Mouse (Mus musculus): Measurements from ENCODE around the gene Tcf20. TPM values are rescaled to one million over a fixed set of nuclear protein-coding genes. Genes with fewer than 3 reads are reported as not detected.

The Tcf20 gene
- polyA plus RNA-seq, 1 experiment, result 13.0 TPM

- H3K27me3 ChIP-seq (ENCODE audit: control insufficient read depth, insufficient read depth, insufficient read length), result peaks cover 73% of the 10 kb centered on the region
- H3K36me3 ChIP-seq (ENCODE audit: control insufficient read depth, insufficient read depth), result no peaks in the 10 kb centered on the region
- no peak for TF ChIP-seq MYOG (IDR thresholded peaks at IDR 0.05; ENCODE audit: control insufficient read depth, extremely low read depth, insufficient read length)
- H3ac ChIP-seq (ENCODE audit: control insufficient read depth, insufficient read length, low read depth), result no peak overlapping the region
- H3K79me3 ChIP-seq (ENCODE audit: low read depth), result no peaks in the 10 kb centered on the region
- no peaks in the 10 kb centered on the region for H3K79me2 ChIP-seq (ENCODE audit: control insufficient read depth, insufficient read depth)
- no peak overlapping the region for H3K4me3 ChIP-seq (ENCODE audit: insufficient read depth, poor library complexity, severe bottlenecking)
Measured at GRCm38 (mm10) chr15:82923531-82923930, 64.1 kb downstream of the Tcf20 start.

GRCm38 (mm10) chr15:82922755-82923154 is 64.9 kb downstream of the Tcf20 start:
- TF ChIP-seq CTCF (IDR thresholded peaks at IDR 0.05; ENCODE audit: control insufficient read depth, insufficient read depth, insufficient read length), result no peak
- TF ChIP-seq MAX (IDR thresholded peaks at IDR 0.05), result no peak
- TF ChIP-seq CEBPB (IDR thresholded peaks at IDR 0.05; ENCODE audit: low read depth), result no peak
- TF ChIP-seq MYOD1 (IDR thresholded peaks at IDR 0.05; ENCODE audit: control insufficient read depth, insufficient read length, low read depth), result no peak
- no peaks in the 10 kb centered on the region for H3K79me2 ChIP-seq (ENCODE audit: control insufficient read depth, insufficient read depth)
- no peak overlapping the region for H3ac ChIP-seq (ENCODE audit: control insufficient read depth, insufficient read length, low read depth)

GRCm38 (mm10) chr15:82922052-82922451 is 65.6 kb downstream of the Tcf20 start:
- TF ChIP-seq MAX (IDR thresholded peaks at IDR 0.05), result no peak
- TF ChIP-seq CTCF (IDR thresholded peaks at IDR 0.05; ENCODE audit: control insufficient read depth, insufficient read depth, insufficient read length), result no peak
- TF ChIP-seq USF1 (IDR thresholded peaks at IDR 0.05; ENCODE audit: low read depth), result no peak
- TF ChIP-seq CEBPB (IDR thresholded peaks at IDR 0.05; ENCODE audit: low read depth), result no peak
- TF ChIP-seq MYOG (IDR thresholded peaks at IDR 0.05; ENCODE audit: control insufficient read depth, extremely low read depth, insufficient read length), result no peak
- no peak for TF ChIP-seq MYOD1 (IDR thresholded peaks at IDR 0.05; ENCODE audit: control insufficient read depth, insufficient read length, low read depth)
- no peak for TF ChIP-seq FOSL1 (IDR thresholded peaks at IDR 0.05; ENCODE audit: insufficient read depth, low read length, poor library complexity, severe bottlenecking)
- Histone ChIP-seq H3K79me2 (ENCODE audit: control insufficient read depth, insufficient read depth) (no peaks in the 10 kb centered on the region), H3K4me3 (ENCODE audit: insufficient read depth, poor library complexity, severe bottlenecking) (no peak overlapping the region), H3K79me3 (ENCODE audit: low read depth) (no peaks in the 10 kb centered on the region), H3ac (ENCODE audit: control insufficient read depth, insufficient read length, low read depth) (no peak overlapping the region), H3K27me3 (ENCODE audit: control insufficient read depth, insufficient read depth, insufficient read length) (peaks cover 73% of the 10 kb centered on the region), H3K36me3 (ENCODE audit: control insufficient read depth, insufficient read depth) (no peaks in the 10 kb centered on the region)

More at GRCm38 (mm10) chr15:82922755-82923154, 64.9 kb downstream of the Tcf20 start:
- H3K27me3 ChIP-seq (ENCODE audit: control insufficient read depth, insufficient read depth, insufficient read length), result peaks cover 73% of the 10 kb centered on the region
- no peaks in the 10 kb centered on the region for H3K79me3 ChIP-seq (ENCODE audit: low read depth)
- H3K4me3 ChIP-seq (ENCODE audit: insufficient read depth, poor library complexity, severe bottlenecking), result no peak overlapping the region
- H3K36me3 ChIP-seq (ENCODE audit: control insufficient read depth, insufficient read depth), result no peaks in the 10 kb centered on the region

DNA sequence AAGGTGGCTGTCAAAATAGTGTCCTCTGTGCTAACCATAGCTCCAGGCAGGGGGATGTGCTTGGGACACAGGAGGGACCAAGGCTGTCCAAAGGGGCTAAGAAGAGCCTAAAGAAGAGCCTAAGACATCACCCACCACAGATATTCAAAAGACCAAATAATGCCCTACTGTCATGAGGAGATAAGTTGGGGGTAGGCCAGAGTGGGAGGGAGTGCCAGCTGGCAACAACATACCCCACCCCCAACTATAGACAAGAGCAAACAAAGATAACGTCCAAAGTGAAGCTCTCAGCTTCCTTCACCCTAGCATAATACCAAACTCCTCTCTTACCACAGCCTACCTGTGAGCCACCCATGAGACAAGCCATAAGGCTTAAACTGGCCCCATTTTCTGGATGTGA is 66.1 kb downstream of the Tcf20 start:
- Histone ChIP-seq H3K4me3 (ENCODE audit: insufficient read depth, poor library complexity, severe bottlenecking) (no peak overlapping the region), H3K27me3 (ENCODE audit: control insufficient read depth, insufficient read depth, insufficient read length) (peaks cover 73% of the 10 kb centered on the region), H3K79me2 (ENCODE audit: control insufficient read depth, insufficient read depth) (no peaks in the 10 kb centered on the region), H3K79me3 (ENCODE audit: low read depth) (no peaks in the 10 kb centered on the region), H3K36me3 (ENCODE audit: control insufficient read depth, insufficient read depth) (no peaks in the 10 kb centered on the region), H3ac (ENCODE audit: control insufficient read depth, insufficient read length, low read depth) (no peak overlapping the region)
- TF ChIP-seq MYOD1 (IDR thresholded peaks at IDR 0.05; ENCODE audit: control insufficient read depth, insufficient read length, low read depth) (no peak), FOSL1 (IDR thresholded peaks at IDR 0.05; ENCODE audit: insufficient read depth, low read length, poor library complexity, severe bottlenecking) (no peak), MYOG (IDR thresholded peaks at IDR 0.05; ENCODE audit: control insufficient read depth, extremely low read depth, insufficient read length) (no peak), CTCF (IDR thresholded peaks at IDR 0.05; ENCODE audit: control insufficient read depth, insufficient read depth, insufficient read length) (no peak), CEBPB (IDR thresholded peaks at IDR 0.05; ENCODE audit: low read depth) (no peak), USF1 (IDR thresholded peaks at IDR 0.05; ENCODE audit: low read depth) (no peak), MAX (IDR thresholded peaks at IDR 0.05) (no peak)

DNA sequence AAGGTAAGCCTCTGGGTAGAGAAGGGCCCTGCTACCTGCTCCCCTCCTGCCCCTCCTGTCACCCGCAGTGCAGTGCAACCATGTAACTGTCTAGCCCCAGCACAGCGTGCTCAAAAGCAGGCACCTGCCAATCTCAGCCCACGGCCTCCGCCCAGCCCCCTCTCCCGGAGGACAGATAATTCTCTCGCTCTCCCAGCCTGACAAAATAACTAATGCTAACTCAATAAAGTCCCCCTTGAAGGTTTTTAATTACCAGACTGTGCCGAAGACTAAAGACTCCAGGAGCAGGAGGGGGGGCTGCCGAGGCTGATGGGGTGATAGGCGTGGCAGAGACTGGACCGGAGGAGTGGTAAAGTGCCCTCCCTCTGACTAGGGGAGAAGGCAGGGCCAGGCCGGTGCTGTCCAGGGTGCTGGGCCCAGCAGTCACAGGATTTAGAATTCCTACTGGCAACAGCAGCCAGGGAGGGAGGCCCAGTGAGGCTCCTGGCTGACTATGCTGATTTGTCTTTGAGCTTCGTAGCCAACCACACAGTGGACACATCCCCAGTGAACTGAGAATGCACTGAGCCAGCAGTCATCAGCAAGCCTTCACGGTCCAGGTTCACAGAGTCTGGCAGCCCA is 66.7 kb downstream of the Tcf20 start:
- H3ac ChIP-seq (ENCODE audit: control insufficient read depth, insufficient read length, low read depth), result no peak overlapping the region
- no peak overlapping the region for H3K4me3 ChIP-seq (ENCODE audit: insufficient read depth, poor library complexity, severe bottlenecking)
- H3K79me3 ChIP-seq (ENCODE audit: low read depth), result no peaks in the 10 kb centered on the region
- H3K27me3 ChIP-seq (ENCODE audit: control insufficient read depth, insufficient read depth, insufficient read length), result peaks cover 73% of the 10 kb centered on the region
- no peaks in the 10 kb centered on the region for H3K36me3 ChIP-seq (ENCODE audit: control insufficient read depth, insufficient read depth)
- no peaks in the 10 kb centered on the region for H3K79me2 ChIP-seq (ENCODE audit: control insufficient read depth, insufficient read depth)
- TF ChIP-seq MYOD1 (IDR thresholded peaks at IDR 0.05; ENCODE audit: control insufficient read depth, insufficient read length, low read depth) (no peak), CTCF (IDR thresholded peaks at IDR 0.05; ENCODE audit: control insufficient read depth, insufficient read depth, insufficient read length) (no peak), MYOG (IDR thresholded peaks at IDR 0.05; ENCODE audit: control insufficient read depth, extremely low read depth, insufficient read length) (no peak), MAX (IDR thresholded peaks at IDR 0.05) (no peak), FOSL1 (IDR thresholded peaks at IDR 0.05; ENCODE audit: insufficient read depth, low read length, poor library complexity, severe bottlenecking) (no peak), USF1 (IDR thresholded peaks at IDR 0.05; ENCODE audit: low read depth) (no peak), CEBPB (IDR thresholded peaks at IDR 0.05; ENCODE audit: low read depth) (no peak)

DNA sequence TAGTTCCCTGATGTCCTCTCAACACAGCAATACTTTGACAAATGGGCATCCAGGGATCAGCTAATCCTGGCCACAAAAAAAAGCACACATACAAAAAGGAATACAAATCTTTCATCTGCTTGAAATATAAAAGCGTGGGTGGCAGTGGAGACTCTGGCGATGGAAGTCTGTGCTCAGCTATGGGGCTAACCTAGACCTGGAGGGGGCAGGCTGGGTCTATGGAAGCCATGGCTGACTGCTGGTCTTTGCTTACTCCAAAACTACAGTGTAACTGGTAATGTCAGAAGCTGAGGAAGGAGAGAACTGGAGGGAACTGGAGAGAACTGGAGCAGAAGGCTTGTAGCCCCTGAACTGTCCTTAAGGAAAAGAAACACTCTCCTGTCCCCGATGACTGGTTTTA is 69.7 kb downstream of the Tcf20 start:
- Histone ChIP-seq H3K27me3 (ENCODE audit: control insufficient read depth, insufficient read depth, insufficient read length) (peaks cover 70% of the 10 kb centered on the region), H3K79me3 (ENCODE audit: low read depth) (no peaks in the 10 kb centered on the region), H3ac (ENCODE audit: control insufficient read depth, insufficient read length, low read depth) (no peak overlapping the region), H3K4me3 (ENCODE audit: insufficient read depth, poor library complexity, severe bottlenecking) (no peak overlapping the region), H3K36me3 (ENCODE audit: control insufficient read depth, insufficient read depth) (no peaks in the 10 kb centered on the region), H3K79me2 (ENCODE audit: control insufficient read depth, insufficient read depth) (no peaks in the 10 kb centered on the region)
- TF ChIP-seq CTCF (IDR thresholded peaks at IDR 0.05; ENCODE audit: control insufficient read depth, insufficient read depth, insufficient read length) (no peak), USF1 (IDR thresholded peaks at IDR 0.05; ENCODE audit: low read depth) (no peak), FOSL1 (IDR thresholded peaks at IDR 0.05; ENCODE audit: insufficient read depth, low read length, poor library complexity, severe bottlenecking) (no peak), CEBPB (IDR thresholded peaks at IDR 0.05; ENCODE audit: low read depth) (no peak), MAX (IDR thresholded peaks at IDR 0.05) (no peak)
